Mouse (Mus musculus): ENCODE data around the gene Rufy4. TPM values are rescaled to one million over a fixed set of nuclear protein-coding genes. Genes with fewer than 3 reads are reported as not detected.
A peak's percentile ranks its signal among the peaks of the same experiment; 100 is the strongest.

The Rufy4 gene
- polyA plus RNA-seq, 1 experiment from 2014 or later: 0.38 TPM

DNA sequence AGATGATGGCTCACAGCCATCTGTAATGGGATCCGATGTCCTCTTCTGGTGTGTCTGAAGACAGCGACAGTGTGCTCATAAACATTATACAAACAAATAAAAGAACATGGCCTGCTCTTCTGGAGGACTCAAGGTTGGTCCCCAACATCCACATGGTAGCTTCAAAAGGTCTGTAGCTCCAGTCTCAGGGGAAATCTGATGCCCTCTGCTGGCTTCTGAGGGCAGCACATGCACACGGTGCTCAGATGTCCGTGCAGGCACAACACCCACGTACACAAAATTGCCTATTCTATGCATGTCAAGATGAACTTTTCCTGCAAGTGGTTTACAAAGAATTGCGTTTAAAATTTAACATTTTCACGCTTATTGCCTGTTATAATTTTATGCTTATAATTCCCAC, 70.6 kb downstream of the Rufy4 start:
- H3K27me3 ChIP-seq (ENCODE audit: control insufficient read depth, insufficient read depth, low read length): no peaks in the 10 kb centered on the region
- H3K4me1 ChIP-seq (ENCODE audit: control insufficient read depth, insufficient read depth, low read length): no peaks in the 10 kb centered on the region
- 45% methylated on average over 7 of the region's 7 CpGs for WGBS
- H3K9me3 ChIP-seq (ENCODE audit: control insufficient read depth, low read length): no peaks in the 10 kb centered on the region
- H3K27ac ChIP-seq (ENCODE audit: low read depth, low read length): no peak overlapping the region
- H3K36me3 ChIP-seq (ENCODE audit: control insufficient read depth, insufficient read depth, low read length): no peaks in the 10 kb centered on the region
- ATAC-seq (ENCODE audit: insufficient read depth, low FRiP score, low TSS enrichment) (no peak), DNase-seq (ENCODE audit: low spot score) (peak; percentile 23)
- H3K9ac ChIP-seq (ENCODE audit: low read length): no peak overlapping the region
- no peak overlapping the region for H3K4me3 ChIP-seq (ENCODE audit: low read depth, low read length)
- H3K4me2 ChIP-seq (ENCODE audit: low read depth): no peak overlapping the region

GRCm38 (mm10) chr1:74196621-74197419, 71.5 kb downstream of the Rufy4 start:
- no peaks in the 10 kb centered on the region for H3K36me3 ChIP-seq (ENCODE audit: control insufficient read depth, insufficient read depth, low read length)
- H3K4me1 ChIP-seq (ENCODE audit: control insufficient read depth, insufficient read depth, low read length): no peaks in the 10 kb centered on the region
- no peak overlapping the region for H3K9ac ChIP-seq (ENCODE audit: low read length)
- no peak overlapping the region for H3K4me3 ChIP-seq (ENCODE audit: low read depth, low read length)
- DNase-seq (ENCODE audit: low spot score) (no peak), ATAC-seq (ENCODE audit: insufficient read depth, low FRiP score, low TSS enrichment) (no peak)
- no peak overlapping the region for H3K4me2 ChIP-seq (ENCODE audit: low read depth)
- 83% methylated on average over 17 of the region's 17 CpGs for WGBS
- H3K27ac ChIP-seq (ENCODE audit: low read depth, low read length): no peak overlapping the region
- H3K27me3 ChIP-seq (ENCODE audit: control insufficient read depth, insufficient read depth, low read length): no peaks in the 10 kb centered on the region
- no peaks in the 10 kb centered on the region for H3K9me3 ChIP-seq (ENCODE audit: control insufficient read depth, low read length)

Other genes starting within 250 kb of the Rufy4 start
- gene Tns1, start 1.1 kb upstream of the Rufy4 start, polyA plus RNA-seq (2014; fragmentation: Nextera tagmentation; extraction: Ambion mirVana): 17.9 and 19.9 TPM in 2 replicates
- 0.24 TPM in 1 of 2 replicates, not detected in the other for gene Cxcr2, start 28.4 kb downstream of the Rufy4 start, polyA plus RNA-seq (2014; fragmentation: Nextera tagmentation; extraction: Ambion mirVana)
- gene Cxcr1, start 69.1 kb downstream of the Rufy4 start, polyA plus RNA-seq (2014; fragmentation: Nextera tagmentation; extraction: Ambion mirVana): not detected in 2 replicates
- 308 and 318 TPM in 2 replicates for gene Arpc2, start 110.5 kb downstream of the Rufy4 start, polyA plus RNA-seq (2014; fragmentation: Nextera tagmentation; extraction: Ambion mirVana)
- 0.21 and 0.38 TPM in 2 replicates for gene Gpbar1, start 153.0 kb downstream of the Rufy4 start, polyA plus RNA-seq (2014; fragmentation: Nextera tagmentation; extraction: Ambion mirVana)
- 195 and 215 TPM in 2 replicates for gene Aamp, start 159.2 kb downstream of the Rufy4 start, polyA plus RNA-seq (2014; fragmentation: Nextera tagmentation; extraction: Ambion mirVana)
- 104 and 107 TPM in 2 replicates for gene Pnkd, start 159.4 kb downstream of the Rufy4 start, polyA plus RNA-seq (2014; fragmentation: Nextera tagmentation; extraction: Ambion mirVana)
- gene Tmbim1, start 180.1 kb downstream of the Rufy4 start, polyA plus RNA-seq (2014; fragmentation: Nextera tagmentation; extraction: Ambion mirVana): 8.3 and 8.5 TPM in 2 replicates
- gene Catip, start 236.6 kb downstream of the Rufy4 start, polyA plus RNA-seq (2014; fragmentation: Nextera tagmentation; extraction: Ambion mirVana): 0.20 and 0.26 TPM in 2 replicates
- 1.9 and 2.3 TPM in 2 replicates for gene Slc11a1, start 249.7 kb downstream of the Rufy4 start, polyA plus RNA-seq (2014; fragmentation: Nextera tagmentation; extraction: Ambion mirVana)